Mouse (Mus musculus) adrenal gland, adult 18-20 months (tissue): ENCODE measurements around the gene Coro2a. TPM values are rescaled to one million over a fixed set of nuclear protein-coding genes. Genes with fewer than 3 reads are reported as not detected.

Experiments used
- DNase-seq, 2 experiments: peaks; one replicate each; pipeline ENCODE4 v3.0.0; 2021 to 2022; ENCODE audit warnings: low spot score in 2 of 2
- total RNA-seq, 2 experiments: library from RNA; stranded (reverse); gene quantifications; 1 replicate in 1 of 2; 2 replicates in 1 of 2; pipeline ENCODE4 v1.2.3; 2021

The Coro2a gene
- total RNA-seq, 2 experiments from 2014 or later: 2.1 to 2.6 TPM

DNA sequence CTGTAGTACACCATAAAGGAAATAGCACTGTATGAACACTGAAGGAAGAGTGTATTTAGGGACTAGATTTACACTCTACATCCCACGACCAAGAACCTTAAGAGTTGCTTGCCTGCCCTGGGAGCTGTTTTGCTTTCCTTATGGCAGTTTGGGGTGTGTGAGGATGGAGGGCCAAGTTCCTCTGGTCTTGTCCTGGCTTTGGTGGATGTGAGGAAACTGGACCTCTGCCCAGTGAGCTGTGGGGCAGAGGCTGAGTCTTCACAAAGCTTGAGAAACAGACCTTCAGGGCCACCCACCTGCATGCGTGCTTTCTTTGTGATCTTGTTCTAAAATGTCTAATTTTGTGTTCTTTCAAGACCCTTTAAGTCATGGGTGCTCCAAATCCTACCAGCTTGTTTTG is 69.5 kb downstream of the Coro2a start:
- DNase-seq: no peak

DNA sequence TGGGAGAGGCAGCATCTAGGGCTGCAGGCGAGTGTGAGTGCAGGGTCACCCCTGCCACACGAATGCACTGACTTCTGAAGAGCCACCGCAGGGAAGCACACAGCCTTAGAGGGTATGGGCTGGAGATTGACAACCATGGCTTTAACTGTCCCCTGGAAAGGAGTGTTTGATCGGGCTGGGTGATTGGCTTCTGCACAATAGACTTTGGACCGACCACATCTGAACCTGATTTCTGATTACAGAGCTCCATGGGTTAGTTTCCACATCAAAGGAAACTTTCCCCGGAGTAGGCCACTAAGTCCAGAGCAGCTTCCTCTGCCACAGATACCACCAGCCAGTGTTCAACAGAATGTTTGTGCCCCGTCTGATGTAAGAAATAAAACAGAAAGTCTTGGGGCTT is 72.3 kb downstream of the Coro2a start:
- DNase-seq: no peak

DNA sequence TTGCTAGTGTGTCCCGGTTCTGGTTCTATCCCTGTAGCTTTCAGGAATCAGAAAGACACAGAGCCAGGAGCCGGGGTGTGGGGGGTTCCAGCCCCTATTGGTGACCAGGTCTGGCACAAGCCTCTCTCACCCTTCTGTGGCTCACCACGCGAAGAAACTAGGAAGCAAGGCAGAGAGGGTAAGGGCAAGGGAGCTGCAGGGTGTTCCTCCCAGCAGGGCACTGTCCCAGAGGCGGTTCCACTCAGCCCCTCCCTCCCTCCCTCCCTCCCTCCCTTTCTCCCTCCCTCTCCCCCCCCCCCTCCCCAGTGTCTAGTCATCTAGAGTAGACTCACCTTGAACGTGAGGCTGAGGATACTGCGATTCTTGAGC is 74.5 kb downstream of the Coro2a start:
- no peak for DNase-seq

DNA sequence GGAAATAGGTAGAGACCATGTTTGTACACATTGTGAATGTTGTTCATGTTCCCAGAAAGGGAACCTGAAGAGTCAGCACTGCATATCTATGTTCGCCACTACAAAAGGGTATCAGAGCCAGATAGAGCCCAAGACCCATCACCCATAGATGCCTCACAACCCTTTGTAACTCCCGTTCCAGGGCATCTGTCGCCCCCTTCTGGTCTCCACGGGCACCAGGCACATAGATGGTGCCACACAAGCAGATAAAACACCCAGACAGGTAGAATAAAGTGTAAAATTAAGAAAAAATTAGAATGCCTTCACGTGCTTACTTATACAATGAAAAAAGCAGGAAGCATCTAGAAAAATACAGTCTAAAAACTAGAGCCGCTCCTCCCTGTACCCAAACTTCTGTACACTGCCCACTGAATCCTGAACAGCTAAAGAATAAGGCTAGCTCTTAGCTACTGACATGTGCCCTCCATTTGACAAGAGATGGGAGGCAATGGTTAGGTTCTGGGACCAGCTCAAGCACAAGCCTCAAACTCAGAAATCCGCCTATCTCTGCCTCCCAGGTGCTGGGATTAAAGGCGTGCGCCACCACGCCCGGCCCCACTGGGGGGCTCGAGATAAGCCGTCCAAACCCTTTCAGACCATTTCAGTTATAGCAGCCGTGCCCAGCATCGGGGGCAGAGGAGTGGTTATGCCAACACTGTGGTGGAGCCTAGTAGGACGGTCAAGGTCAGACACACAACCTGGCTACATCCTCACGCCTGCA is 75.0 kb downstream of the Coro2a start:
- peak in 1 of 2 experiments; percentile 13 for DNase-seq

DNA sequence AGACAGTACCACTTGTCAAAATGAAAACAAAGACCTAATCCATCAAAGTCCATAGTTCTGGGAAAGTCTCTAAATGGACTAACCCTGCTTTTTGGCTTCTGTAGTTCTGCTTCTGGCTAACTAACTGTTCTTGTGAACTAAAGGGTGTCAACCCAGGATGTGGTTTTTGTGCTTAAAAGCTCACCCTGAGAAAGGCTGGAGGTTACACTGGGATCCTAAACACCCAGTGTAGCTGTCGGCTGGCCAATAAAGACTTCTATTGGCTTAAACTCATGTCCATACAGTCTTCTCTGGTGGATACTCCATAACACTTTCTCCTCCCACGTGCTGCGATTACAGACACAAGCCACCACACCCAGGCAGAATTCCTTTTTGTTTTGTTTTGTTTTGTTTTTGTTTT is 75.8 kb downstream of the Coro2a start:
- DNase-seq: no peak

DNA sequence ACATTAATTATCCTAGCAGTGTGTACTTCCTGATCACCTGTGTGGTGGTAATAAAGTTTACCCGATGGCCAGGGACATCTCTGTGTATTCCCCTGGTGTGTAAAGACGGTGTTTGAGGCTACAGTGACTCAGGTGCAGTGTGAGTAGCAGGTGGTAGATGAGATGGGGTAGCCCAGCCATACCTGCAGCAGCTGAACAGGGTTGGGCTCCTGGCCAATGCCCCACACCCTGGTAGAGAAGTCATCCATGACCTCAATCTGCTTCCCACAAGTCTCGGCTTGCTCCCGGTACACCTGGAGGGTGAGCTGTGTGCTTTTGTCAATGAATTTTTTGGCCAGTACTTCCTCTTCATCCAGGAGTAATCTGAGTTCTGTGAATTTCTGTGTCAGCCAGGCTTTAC is 78.7 kb downstream of the Coro2a start:
- no peak for DNase-seq

DNA sequence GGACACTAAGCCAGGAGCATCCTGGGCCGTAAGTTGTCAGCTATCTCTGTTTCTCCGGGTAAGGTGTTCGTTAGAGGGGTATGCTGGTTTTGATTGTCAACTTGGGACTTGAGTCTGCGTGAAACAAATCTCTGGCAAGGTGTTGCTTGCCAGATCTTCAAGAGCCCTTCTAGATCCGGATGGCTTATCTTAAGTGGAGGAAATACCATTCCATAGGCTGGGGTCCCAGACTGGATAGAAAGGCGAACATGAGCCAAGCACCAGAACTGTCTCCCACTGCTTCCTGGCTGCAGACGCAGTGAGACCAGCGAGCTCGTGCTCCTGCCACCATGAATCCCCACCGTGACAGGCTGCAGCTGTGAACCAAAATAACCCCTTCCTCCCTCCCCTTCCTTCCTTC is 80.5 kb downstream of the Coro2a start:
- no peak for DNase-seq

DNA sequence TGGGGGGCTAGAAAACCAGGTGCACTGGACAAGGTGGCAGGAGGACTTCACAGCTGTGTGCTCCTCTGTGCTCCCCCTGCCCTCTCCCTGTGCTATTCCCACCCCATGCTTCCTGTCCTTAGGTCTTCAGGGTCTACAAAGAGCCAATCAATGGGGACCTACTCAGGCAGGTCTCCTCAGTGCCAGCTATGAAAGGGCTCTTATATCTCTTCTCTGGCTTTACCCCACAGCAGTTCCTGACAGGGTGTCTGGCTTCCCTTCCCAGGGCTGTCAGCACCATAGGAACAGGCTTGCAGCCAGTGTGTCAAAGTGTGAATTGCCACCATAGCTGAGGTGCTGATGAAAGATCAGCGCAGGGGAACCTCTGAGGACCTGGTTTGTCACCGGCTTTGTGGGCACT is 81.5 kb downstream of the Coro2a start:
- DNase-seq: no peak

DNA sequence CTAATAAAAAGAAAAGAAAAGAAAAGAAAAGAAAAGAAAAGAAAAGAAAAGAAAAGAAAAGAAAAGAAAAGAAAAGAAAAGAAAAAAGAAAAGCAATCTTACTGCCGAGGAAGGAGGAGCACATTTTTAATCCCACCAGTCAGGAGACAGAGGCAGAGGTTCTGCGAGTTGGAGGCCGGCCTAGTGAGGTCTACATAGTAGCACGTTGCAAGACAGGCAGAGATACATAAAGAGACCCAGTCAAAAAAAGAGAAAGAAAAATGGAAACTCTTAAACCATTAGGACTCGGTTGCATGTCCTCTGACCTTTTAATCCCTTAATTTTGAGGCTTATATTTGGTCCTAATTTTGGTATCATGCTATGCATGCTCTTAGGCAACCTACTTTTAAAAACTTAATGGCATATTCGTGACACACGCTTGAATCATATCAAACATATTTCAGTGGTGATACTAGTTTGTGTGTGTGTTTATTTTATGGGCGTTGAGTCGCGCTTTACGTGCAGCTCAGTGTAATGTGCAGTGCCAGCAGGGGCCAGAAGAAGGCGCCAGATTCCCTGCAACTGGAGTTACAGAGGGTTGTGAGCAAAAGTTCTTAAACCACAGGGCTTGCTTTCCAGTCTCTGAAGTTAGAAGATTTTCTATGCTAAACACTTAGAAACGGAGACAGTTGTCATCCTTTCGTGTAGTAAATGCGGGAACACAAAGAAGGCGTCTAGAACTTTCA is 94.1 kb downstream of the Coro2a start:
- peak; percentile 79 to 81 for DNase-seq

DNA sequence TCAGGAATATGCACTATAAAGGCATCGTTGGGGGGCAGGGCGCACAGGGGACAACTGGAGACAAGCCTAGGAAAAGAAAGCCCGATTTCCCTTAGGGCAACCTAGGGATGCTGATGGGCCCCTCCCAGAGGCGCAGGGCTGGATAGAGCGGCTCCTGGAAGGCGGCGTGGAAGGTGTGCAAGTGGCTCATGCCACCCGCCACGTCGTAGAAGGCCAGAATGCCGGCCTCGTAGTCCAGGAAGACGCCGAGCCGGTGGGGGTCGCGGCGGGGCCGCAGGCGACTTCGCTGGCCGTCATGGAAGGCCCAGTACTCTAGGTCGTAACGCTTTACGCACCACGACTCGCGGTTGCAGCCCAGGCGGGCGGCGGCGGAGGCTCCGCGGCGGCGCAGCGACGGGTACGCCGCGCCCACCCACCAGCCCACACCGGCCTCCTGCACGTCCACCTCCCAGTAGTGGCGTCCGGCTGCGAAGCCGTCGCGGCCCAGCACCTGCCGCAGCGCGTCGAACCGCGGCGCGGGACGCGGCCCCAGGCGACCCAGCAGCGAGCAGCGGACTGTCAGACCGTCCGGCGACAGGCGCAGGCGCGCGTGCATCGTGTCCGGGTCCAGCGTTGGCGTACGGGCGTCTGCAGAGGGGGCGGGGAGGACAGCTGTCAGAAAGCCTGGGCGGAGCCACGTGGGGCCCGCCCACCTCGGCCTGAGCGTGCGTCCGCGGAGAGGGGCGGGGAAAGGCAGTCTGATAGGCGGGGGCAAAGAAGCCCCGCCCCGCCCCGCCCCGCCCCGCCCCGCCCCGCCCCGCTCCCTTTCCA is 95.0 kb downstream of the Coro2a start:
- DNase-seq: peak; percentile 97

DNA sequence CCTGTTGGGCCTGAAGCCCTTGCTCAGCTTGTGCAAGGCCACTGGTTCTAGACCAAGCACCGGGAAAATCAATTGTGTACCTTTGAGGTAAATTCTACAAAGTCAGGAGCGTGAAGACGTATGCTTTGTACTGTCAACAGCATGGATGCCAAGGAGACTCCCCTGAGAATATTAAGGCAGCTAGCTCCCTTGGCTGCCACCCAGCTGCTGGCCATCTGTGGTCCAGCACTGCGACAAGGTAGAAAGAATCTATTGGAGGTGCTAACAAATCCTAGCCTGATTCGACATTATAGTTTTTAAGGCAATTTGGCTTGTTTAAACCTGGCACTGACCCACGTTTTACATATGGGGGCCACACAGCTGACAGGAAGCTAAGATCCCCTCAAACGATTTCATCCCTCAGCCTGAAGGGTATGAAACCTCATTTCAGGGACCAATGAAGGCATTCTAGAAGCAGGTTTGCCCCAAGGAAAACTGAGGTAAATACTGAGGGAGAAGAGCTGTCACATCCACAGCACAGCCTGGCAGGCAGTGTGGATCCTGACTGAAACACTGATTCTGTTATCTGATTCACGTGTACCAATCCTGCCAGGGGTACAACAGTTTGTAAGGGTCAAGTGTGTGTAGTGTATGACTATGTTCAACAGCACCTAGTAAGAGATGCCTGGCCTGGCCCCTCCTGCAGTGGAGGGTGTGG is 96.5 kb downstream of the Coro2a start:
- DNase-seq: no peak

DNA sequence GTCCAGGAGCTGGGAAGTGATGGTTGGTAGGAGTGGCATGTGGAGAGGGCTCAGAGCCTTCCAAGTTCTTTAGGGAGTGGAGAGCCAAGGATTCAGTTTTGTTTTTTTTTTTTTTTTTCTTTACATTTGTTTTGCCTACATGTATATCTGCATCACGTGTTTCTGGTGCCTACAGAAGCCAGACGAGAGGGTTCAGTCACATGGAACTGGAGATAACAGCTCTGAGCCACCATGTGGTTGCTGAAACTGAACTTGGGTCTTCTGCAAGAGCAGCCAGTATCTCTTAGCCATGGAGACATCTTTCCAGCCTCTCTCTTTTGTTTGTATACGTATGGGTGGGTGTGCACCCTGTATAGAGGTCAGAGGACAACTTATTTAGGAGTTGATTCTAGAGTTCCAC is 98.1 kb downstream of the Coro2a start:
- DNase-seq: no peak

DNA sequence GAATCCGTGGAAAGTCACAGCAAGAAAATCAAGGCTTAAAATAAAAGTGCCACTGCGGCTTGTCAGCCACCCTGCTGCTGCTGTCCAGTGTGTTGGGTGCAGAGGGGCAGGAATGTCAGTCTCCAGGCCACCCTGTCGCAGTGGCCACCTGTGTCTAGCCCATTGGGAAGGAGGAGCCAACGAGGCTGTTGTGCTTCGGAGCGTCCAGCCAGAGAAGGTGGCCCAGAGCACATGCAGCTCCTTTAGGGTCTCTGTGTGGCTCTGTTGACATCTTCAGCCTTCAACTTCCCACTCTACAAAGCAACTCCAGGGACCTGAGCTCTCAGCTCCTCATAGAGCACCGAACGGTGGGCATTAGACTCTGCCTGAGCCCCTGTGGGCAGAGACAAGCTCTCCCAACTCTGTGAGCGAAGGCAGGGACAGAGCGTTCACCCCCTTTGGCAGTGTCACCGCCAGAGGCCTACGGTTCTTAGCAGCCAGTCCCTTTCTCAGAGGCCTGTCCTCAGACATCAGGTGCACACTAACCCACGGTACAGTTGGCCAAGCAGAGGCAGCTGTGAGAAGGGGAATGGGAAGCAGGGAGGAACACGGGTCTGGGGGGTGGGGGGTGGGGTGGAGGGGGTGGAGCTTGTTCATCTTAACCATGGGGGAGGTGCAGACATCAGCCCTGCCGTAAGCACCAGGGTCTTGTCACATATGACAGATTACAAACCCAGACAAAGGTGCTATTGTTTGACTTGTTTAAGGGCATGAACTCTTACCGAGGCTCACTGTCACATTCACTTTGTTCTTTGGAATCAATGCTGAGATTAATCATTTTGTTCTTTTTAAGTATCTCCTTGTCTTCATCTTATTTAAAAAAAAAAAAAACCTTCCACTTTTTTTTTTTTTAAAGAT is 99.1 kb downstream of the Coro2a start:
- DNase-seq: no peak

DNA sequence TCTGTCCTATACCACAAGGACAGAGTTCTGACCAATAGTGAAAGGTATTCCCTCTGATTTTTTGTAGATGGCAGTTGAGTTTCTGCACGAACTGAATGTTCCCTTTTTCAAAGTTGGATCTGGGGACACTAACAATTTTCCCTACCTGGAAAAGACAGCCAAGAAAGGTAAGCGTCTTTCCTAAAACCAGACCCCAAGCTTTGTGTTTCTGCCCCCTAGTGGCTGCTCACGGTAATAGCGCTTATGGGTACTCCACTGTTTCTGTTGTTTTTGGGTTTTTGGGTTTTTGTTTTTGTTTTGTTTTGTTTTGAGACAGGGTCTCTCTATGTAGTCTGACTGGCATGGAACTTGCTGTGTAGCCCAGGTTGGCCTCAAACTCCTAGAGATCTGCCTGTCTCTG is 103.0 kb downstream of the Coro2a start:
- peak; percentile 42 to 53 for DNase-seq

DNA sequence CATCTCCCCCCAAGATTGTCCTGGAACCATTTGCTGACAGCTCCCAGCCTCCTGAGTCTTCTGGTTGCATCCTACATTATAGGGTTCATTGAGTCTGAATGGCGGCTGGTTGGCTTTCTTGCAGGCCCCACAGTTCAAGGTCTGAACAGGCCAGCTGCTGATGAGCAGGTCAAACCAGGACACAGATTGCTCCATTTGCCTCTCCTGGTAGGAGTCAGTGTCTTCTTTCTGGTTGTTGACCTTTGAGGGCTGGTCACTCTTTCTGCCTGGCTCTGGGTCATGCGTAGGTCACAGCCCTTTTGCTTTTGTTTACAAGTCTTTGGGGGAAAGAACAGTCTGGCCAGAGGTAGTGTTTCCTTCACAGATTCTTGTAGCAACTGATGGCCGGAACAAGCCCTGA is 103.5 kb downstream of the Coro2a start:
- DNase-seq: no peak

DNA sequence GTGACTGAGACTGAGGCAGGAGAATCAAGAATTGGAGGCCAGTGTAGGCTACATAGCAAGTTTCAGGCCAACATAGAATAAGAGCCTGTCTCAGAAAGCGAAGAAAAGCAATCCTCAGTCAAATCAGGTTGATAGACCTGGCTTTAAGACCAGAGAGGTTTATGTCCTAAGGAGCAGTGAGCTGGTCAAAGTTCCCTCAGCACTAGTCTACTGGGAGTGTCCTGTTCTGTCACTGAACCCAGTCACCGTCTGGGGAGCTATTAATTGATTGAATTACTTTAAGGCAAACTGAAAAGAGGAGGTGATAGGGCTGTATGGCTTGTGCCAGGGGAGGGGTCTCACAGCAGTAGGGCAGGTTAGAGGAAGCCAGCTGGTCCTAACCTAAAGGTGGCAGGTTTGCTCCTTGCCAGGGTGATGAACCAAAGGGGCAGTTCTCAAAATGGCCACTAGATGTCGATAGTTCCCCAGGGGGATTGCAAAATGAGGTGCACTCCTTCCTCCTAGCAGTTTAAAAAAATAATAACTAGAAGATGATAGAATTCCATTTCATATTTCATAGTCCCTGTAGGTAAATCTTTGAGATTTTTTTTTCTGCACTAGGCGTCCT is 104.6 kb downstream of the Coro2a start:
- peak; percentile 74 to 79 for DNase-seq

DNA sequence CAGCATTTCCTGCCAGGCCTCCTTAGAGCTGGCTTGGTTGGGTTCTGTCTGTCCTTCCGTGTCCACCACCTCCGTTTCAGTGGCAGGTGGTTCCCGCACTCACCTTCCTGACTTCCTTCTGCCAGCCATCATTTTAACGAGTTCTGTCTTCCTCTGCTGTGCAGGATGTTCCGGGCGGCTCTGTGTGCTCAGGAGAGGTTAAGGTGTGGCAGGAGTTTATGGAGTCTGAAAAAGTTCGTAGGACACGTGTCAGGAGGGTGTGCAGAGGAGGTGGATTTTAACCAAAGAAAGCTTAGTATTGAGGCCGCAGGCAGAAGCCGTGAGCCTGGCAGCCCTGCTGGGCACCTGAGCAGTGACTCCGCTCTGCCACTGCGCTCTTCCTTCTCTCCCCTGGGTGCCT is 106.5 kb downstream of the Coro2a start:
- no peak for DNase-seq

DNA sequence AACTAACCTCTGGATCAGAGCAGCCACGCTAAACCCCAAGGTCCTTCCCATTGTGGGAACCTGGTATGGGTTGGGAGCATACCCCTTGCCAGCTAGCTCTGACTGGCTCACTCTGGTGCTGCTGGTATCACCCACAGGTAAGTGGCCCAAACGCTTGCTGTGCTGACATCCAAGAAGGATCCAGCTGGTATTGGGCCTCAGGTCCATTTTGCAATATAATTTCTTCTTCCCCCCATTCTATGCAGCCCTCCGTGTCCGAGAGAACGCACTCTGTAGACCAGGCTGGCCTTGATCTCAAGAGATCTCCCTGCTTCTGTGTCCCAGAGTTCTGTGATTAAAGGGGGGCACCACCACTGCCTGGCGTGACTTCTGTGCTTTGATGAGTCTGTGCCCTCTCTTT is 108.9 kb downstream of the Coro2a start:
- DNase-seq: no peak

DNA sequence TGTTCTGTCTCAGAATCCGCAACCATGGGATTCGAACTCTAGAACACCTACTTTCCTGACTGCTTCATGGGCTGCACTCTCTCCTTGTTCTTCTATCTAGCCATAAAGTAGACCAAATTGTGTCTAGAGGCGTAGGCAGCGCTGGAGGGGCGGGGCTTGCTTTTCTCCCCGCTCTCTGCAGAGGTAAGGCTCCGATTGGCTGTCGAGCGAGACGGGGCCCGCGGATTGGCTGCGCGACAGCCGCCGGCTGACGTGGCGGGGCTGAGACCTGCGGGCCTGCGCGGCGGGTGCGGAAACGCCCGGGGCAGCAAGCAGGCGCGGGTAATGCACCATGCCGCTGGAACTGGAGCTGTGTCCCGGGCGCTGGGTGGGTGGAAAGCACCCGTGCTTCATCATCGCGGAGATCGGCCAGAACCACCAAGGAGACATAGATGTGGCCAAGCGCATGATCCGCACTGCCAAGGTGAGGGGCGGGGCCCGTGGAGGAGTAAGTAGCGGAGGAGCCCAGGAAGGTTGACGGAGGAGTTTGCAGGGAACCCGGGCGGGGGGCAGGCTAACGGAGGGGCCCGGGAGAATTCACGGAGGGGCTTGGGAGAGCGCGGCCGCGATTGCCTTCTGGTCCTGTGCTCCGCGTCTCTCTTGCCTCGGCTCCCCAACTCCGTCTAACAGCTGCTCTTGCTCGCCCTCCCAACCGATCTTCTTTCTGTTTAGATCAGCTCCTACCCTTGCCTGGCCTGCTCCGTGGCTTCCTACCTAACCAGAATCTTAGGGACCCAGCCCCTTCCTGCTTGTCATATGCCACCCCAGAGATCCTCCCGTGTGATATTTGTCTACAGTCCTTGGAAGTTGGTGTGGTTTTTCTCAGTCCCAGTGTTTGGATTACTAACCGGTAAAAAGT is 112.7 kb downstream of the Coro2a start, which contains the start of gene Nans:
TSS of gene Nans (plus strand) at position 221 of the 898 bp plus-strand sequence.
- DNase-seq: peak; percentile 91 to 92
